Mouse (Mus musculus): ENCODE data around the gene Tmem183a.

DNA sequence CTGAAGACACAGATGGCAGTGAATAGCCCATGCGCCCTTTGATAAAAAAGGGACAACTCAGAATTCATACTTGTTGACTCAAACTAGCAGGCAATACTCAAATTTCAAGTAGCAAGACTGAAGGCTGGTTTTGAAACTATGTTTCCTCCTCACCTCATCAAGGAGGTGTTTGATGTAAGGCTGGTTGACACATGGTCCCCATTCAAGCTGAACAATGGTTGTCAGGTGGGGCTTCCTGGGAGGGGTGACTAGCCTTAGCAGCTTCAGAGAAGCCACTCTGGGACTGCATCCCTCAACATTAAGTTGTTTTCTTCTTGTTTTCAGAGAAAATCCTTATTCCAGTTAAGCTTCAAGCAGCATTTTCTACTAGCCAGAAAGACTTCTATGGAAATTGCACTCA lies 23.9 kb upstream of the Tmem183a start, which contains the start of gene 4933406M09Rik:
- no peak for TF ChIP-seq POLR2A (IDR thresholded peaks at IDR 0.05; ENCODE audit: borderline replicate concordance, extremely low read depth, low read depth, low read length)
- no peak for TF ChIP-seq CTCF (IDR thresholded peaks at IDR 0.05; ENCODE audit: insufficient read depth, low read length)
